Mouse (Mus musculus) liver (tissue): Measurements from ENCODE around the gene Hbs1l.

ENCODE experiments used
- DNase-seq: peaks from one replicate; pipeline ENCODE4 v3.0.0-alpha.2; 2020; ENCODE audit warnings: mixed read lengths

Hbs1l gene

DNA sequence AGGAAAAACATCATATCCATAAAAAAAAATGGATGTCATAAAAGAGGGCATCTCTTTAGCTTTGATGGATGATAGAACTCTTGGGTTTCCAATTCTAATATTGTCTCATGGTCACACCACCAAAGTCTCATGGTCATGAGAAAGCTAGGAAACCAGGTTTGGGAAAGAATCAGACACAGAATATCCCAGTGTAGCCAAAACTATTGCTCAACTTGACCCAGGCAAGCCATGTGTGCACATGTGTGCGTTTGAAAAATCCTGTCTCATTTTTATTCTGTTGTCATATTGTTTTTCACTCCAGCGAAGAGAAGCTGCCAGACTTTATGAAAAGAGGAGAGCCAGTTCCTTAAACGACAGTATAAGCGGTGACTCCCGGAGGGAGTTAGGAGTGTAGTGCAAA, 114.9 kb downstream of the Hbs1l start:
- no peak for DNase-seq

DNA sequence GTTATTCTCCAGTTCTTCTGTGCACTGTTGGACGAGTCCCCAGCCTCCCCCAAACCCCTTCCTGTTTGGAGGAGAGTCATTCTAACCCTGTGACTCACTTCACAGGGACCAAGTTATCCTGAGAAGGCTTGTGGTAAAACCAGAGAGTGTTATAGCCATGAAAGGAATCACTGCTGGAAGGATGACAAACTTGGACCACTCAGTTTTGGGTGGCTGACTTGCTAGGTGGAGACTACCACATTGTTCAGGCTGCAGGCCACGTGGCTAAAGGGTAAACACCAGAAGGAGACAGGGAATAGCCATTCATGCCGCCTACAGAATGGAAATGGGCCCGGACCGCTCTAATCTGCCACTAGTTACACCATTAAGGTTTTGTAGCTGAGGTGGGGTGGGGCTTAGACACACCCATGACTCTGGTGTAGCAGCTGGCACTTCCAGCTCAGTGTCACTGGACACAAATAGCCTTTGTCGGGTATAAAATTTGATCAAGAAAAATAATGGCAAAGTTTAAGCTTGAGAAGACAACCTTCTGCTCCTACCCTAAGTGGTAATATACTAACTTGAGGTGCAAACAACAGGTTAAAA, 115.9 kb downstream of the Hbs1l start:
- DNase-seq: no peak

DNA sequence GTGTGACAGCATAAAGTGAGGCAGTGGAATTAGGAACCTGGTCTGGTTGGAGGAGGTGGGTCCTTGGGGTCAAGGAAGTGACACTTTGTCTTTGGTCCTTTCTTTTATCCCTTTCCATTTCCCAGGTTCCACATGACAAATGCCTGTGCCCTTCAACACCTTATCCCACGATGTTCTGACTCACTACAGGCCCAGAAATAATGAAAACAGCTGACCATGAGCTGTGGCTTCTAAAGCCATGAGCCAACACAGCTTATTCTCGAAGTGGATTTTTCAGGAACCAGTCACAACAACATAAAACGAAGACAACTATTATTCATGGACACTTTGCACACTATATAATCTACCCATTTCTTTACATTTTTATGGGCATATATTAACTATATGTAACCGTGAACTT, 119.3 kb downstream of the Hbs1l start:
- DNase-seq: no peak

DNA sequence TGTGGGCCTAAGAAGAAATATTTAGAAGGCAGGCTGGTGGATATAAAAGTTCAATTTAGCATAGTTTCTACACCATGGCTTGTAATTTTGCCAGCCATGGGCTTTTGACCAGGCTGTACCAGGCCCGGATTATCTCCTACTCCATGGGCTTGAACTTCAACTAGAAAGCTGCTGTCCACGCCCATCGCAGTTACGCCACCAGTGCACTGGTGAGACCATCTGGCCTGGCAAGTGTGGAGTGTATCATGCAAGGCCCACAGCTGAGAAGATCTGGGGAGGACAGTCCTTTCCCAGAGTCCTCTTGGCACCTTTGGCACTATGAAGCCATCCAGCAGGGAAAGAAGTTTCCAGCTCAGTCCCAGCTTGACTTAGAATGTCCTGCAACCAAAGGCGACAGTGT, 120.4 kb downstream of the Hbs1l start:
- DNase-seq: no peak
